Mouse (Mus musculus) forebrain, postnatal 0 days (tissue): ENCODE results near the gene Akr1c19. TPM values are rescaled to one million over a fixed set of nuclear protein-coding genes. Genes with fewer than 3 reads are reported as not detected.
"Not testable (repeated sequence)": the region's sequence is repeated elsewhere in the genome, so short reads cannot be mapped to it uniquely, and the experiment has no call there.

ENCODE experiments used
- ATAC-seq: fragments of 200-750 bp; cut with Nextera tagmentation; 2 replicates; pipeline ENCODE4 v1.8.0; 2017; ENCODE audit warnings: mild to moderate bottlenecking, moderate library complexity
- DNase-seq: peaks from one replicate; pipeline ENCODE4 v3.0.0-alpha.2; 2015
- H3K27ac ChIP-seq: fragments of 300-500 bp; sonication (generic); 2 replicates; pipeline ENCODE4 v1.5.1; 2014; ENCODE audit warnings: low read depth, mild to moderate bottlenecking, antibody characterized with exemption, low read length, moderate library complexity, mixed read lengths
- H3K27me3 ChIP-seq: fragments of 300-500 bp; sonication (generic); 2 replicates; pipeline ENCODE4 v1.6.1; 2014; ENCODE audit warnings: mild to moderate bottlenecking, low read length, mixed read lengths; ENCODE audit not compliant: insufficient read depth
- H3K36me3 ChIP-seq: fragments of 300-500 bp; sonication (generic); 2 replicates; pipeline ENCODE4 v1.6.1; 2014; ENCODE audit warnings: mild to moderate bottlenecking, moderate library complexity; ENCODE audit not compliant: insufficient read depth
- H3K4me1 ChIP-seq: fragments of 300-500 bp; sonication (generic); 2 replicates; pipeline ENCODE4 v1.6.1; 2014; ENCODE audit warnings: antibody characterized with exemption; ENCODE audit not compliant: insufficient read depth
- H3K4me2 ChIP-seq: fragments of 300-500 bp; sonication (generic); 2 replicates; pipeline ENCODE4 v1.6.1; 2014; ENCODE audit warnings: low read depth, mild to moderate bottlenecking, moderate library complexity
- H3K4me3 ChIP-seq: fragments of 300-500 bp; sonication (generic); 2 replicates; pipeline ENCODE4 v1.5.1; 2014; ENCODE audit warnings: low read depth, low read length, mixed read lengths
- H3K9ac ChIP-seq: fragments of 300-500 bp; sonication (generic); 2 replicates; pipeline ENCODE4 v1.6.1; 2014; ENCODE audit warnings: mild to moderate bottlenecking
- H3K9me3 ChIP-seq: fragments of 300-500 bp; sonication (generic); 2 replicates; pipeline ENCODE4 v1.6.1; 2016; ENCODE audit warnings: low read length
- CTCF ChIP-seq: sonication (generic); IDR thresholded peaks from 2 replicates; pipeline ENCODE4 v1.5.1; 2016; ENCODE audit warnings: antibody characterized with exemption, control low read depth, low read depth
- WGBS: fragments of 180-500 bp; shearing (Covaris S2); extraction: QIAGEN DNeasy Blood & Tissue Kit; methylation state at CpG from one replicate; pipeline ENCODE4 v1.1.7; 2014; 5-methylcytosine and 5-hydroxymethylcytosine counted together
- polyA plus RNA-seq: library from polyadenylated mRNA; unstranded; fragments of >200 nt; fragmentation: Nextera tagmentation; extraction: Ambion mirVana; gene quantifications from 2 replicates; pipeline ENCODE4 v1.2.1, GENCODE M21; 2015
- total RNA-seq: library from RNA; depleted of rRNA; stranded (reverse); fragments of >200 nt; gene quantifications from 2 replicates; pipeline ENCODE4 v1.2.3, GENCODE M21; 2014; rRNA removed

Akr1c19 gene
- total RNA-seq (5.3 and 8.5 TPM in 2 replicates), polyA plus RNA-seq (10.5 and 15.3 TPM in 2 replicates)

DNA sequence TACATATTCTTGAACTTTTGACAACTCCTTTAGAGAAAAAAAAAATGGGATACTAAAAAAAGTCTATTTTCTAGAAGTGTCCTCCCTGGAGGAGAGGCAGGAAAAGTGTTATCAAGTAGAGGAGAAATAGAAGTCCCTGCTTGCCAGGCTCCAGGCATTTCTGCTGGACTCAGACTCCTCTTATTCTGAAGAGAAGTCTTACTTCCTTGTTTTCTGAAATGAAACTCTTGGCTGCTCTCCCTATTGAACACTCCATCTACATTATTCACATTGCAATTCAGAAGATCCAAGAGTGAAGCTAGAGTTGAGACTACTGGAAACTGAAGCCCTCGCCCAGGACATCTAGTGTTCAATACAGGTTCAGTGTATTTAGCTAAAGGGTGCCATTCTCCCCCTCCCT is at the start of gene Akr1c19:
Gene Akr1c19 (plus strand): TSS at position 260 of the 400 bp plus-strand sequence.
- no peak for ATAC-seq
- no peak for TF ChIP-seq CTCF
- 83% methylated on average over 1 of the region's 1 CpGs for WGBS

DNA sequence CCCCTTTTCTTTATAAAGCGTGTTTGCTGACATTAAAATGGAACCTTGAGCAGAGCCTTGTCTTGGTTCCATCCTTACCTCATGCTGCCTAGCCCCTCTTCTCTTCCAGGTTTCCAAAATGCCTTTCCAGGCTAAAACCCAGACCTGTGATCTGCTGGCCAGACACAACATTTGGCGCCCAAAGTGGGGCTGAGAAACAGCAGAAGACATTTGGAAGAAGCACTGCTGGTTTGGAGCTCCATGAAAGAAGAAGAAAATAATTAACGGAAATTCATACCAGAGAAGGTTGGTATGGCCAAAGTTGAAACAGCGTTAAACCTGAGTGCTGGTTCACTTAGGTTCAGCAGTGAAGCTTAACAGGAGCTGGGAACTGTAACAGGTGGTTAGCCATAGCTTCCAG is 47.2 kb upstream of the Akr1c19 start:
- not testable (repeated sequence) for H3K36me3 ChIP-seq
- 91% methylated on average over 4 of the region's 4 CpGs for WGBS

More for the DNA sequence above, at the start of gene Akr1c19:
- Histone ChIP-seq H3K4me2 (no peak within 1 kb of the TSS), H3K27ac (no peak within 1 kb of the TSS), H3K9me3 (no peaks in the 10 kb centered on the region), H3K36me3 (no peaks in the 10 kb centered on the region), H3K27me3 (no peaks in the 10 kb centered on the region), H3K4me3 (no peak within 1 kb of the TSS), H3K9ac (no peak within 1 kb of the TSS), H3K4me1 (no peaks in the 10 kb centered on the region)
- no peak for DNase-seq

DNA sequence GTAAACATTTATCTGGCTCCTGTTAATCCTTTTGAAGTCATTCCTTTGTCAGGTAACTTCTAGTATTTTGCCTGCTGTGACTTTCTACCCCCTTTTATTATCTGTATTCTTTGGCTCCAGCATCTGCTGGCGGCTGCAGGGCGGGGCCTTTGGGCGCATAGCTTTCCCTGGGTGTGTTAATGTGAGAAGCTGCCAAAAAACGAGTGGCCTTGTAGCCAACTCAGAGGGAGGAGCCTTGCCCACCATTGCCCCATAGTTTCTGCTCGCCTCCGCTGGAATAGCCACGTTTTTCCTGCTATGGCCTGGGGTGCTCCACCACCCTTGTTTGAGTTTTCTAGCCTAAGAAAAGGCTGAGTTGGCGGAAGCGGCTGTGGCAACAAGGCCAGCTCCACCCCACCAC is 45.4 kb upstream of the Akr1c19 start:
- Histone ChIP-seq H3K27ac (no peak overlapping the region), H3K36me3 (no peaks in the 10 kb centered on the region), H3K9me3 (no peaks in the 10 kb centered on the region), H3K9ac (no peak overlapping the region), H3K4me1 (no peaks in the 10 kb centered on the region), H3K27me3 (no peaks in the 10 kb centered on the region), H3K4me3 (no peak overlapping the region), H3K4me2 (no peak overlapping the region)
- no peak for ATAC-seq
- 55% methylated on average over 9 of the region's 9 CpGs for WGBS
- DNase-seq: no peak
- TF ChIP-seq CTCF: no peak

More for the DNA sequence above, 47.2 kb upstream of the Akr1c19 start:
- not testable (repeated sequence) for H3K4me3 ChIP-seq, H3K9ac ChIP-seq, H3K27me3 ChIP-seq, H3K27ac ChIP-seq, DNase-seq, ATAC-seq, H3K4me2 ChIP-seq, H3K4me1 ChIP-seq, H3K9me3 ChIP-seq

DNA sequence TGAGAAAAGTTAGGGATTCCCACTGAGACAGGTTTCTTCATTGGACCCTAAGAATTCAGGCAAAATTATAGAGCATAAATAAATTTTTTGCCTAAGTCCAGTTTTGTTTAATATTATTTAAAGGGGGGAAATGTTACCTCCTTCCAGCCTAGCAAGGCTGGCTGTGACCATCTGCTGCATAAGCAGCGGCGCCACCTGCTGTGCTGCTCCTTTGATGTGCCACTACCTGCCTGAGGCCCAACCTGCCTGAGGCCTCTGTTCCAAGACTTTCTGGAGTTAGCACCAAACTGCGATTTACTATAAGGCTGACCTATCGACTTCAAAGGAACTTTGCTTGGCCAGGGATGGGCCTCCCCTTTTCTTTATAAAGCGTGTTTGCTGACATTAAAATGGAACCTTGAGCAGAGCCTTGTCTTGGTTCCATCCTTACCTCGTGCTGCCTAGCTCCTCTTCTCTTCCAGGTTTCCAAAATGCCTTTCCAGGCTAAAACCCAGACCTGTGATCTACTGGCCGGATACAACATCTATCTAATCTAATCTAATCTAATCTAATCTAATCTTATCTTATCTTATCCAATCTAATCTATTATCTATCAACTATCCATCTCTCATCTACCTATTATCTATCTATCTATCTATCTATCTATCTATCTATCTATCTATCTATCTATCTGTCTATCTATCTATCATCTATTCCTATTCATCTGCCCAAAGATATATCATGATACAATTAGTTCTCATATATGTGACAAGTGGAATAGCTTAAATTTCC is 41.7 kb upstream of the Akr1c19 start:
- not testable (repeated sequence) for H3K4me1 ChIP-seq, H3K36me3 ChIP-seq, H3K27ac ChIP-seq, H3K9me3 ChIP-seq, DNase-seq, H3K4me3 ChIP-seq, H3K4me2 ChIP-seq, H3K27me3 ChIP-seq, ATAC-seq, H3K9ac ChIP-seq
- WGBS: 82% methylated on average over 7 of the region's 7 CpGs

DNA sequence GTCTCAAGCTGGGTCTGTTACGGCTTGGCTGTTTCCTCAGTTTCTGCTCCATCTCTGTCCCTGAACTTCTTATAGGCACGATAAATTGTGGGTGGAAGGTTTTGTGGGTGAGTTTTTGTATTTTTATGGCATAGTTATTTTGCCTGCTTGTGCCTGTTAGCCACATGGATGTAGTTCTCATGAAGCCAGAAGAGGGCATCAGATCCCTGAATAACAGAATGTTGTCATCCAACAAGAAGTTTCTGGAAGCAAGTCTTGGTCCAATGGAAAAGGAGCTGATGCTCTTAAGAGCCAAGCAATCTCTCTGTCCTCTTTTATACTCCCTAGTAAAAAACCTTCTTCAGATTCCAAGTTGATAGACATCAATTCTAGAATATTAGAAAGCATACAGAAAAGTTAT is 40.3 kb upstream of the Akr1c19 start:
- Histone ChIP-seq H3K9ac (no peak overlapping the region), H3K36me3 (no peaks in the 10 kb centered on the region), H3K27ac (no peak overlapping the region), H3K4me1 (no peaks in the 10 kb centered on the region), H3K9me3 (no peaks in the 10 kb centered on the region), H3K4me2 (no peak overlapping the region), H3K27me3 (no peaks in the 10 kb centered on the region), H3K4me3 (no peak overlapping the region)
- TF ChIP-seq CTCF: peak; percentile 50
- DNase-seq (peak; percentile 22), ATAC-seq (no peak; the same call in 1 of the 2 replicates)
- 84% methylated on average over 2 of the region's 2 CpGs for WGBS

DNA sequence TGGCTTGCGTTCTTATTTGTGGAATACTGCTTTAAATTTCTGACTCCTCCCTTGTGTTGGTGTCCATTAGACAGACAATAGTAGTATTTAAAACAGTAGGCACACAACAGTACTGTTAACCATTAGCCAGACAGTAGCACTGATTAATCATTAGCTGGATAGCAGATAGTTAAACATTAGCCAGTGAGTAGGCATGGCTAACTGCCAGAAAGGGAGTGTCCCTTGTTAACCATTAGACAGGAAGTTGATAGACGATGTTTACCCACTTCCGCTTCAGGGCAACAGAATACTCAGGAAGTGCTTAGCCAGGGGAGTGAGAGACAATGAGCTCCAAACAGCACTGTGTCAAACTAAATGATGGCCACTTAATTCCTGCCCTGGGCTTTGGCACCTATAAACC is 37.6 kb upstream of the Akr1c19 start, which contains the start of gene Akr1c13:
Gene Akr1c13 (plus strand): TSS at position 247 of the 400 bp plus-strand sequence.
- Histone ChIP-seq H3K27me3 (no peaks in the 10 kb centered on the region), H3K4me3 (no peak within 1 kb of the TSS), H3K9me3 (no peaks in the 10 kb centered on the region), H3K4me2 (no peak within 1 kb of the TSS), H3K9ac (no peak within 1 kb of the TSS), H3K36me3 (no peaks in the 10 kb centered on the region), H3K4me1 (no peaks in the 10 kb centered on the region), H3K27ac (no peak within 1 kb of the TSS)
- 53% methylated on average over 3 of the region's 3 CpGs for WGBS
- ATAC-seq: 0 out of 2 replicates have a peak, but pooled peaks have one; percentile 23
- TF ChIP-seq CTCF: no peak
- DNase-seq: peak; percentile 2

DNA sequence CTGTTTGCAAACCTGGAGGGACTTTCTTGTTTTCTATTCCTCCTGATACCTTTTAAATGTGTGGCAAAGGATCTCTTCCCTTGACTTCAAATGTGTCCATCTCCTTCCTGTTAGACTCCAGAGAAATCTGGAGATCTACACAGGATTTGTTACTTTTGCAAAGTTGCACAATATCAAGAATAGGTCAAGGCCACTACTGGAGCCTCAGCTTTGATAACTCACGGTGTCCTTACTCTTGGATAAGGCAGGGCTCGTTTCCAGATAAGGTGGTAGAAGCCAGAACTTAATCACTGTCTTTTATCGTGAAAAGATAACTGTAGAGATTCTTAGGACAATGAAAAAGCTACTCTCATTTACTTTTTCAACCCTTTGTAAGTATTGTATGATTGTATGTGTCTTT is 36.0 kb upstream of the Akr1c19 start:
- Histone ChIP-seq H3K9me3 (no peaks in the 10 kb centered on the region), H3K27ac (no peak overlapping the region), H3K36me3 (no peaks in the 10 kb centered on the region), H3K4me3 (no peak overlapping the region), H3K27me3 (no peaks in the 10 kb centered on the region), H3K4me1 (no peaks in the 10 kb centered on the region), H3K9ac (no peak overlapping the region), H3K4me2 (no peak overlapping the region)
- WGBS: 78% methylated on average over 3 of the region's 3 CpGs
- no peak for TF ChIP-seq CTCF
- DNase-seq (no peak), ATAC-seq (no peak)
